Mouse (Mus musculus) liver, embryonic 14.5 days (tissue): ENCODE results near the gene Gusb.

Experiments used
- CTCF ChIP-seq: IDR thresholded peaks from 2 replicates; pipeline ENCODE4 v1.5.1; 2016; ENCODE audit warnings: antibody characterized with exemption, low read depth, control low read depth
- EP300 ChIP-seq: IDR thresholded peaks from 2 replicates; pipeline ENCODE4 v1.6.1; 2016; ENCODE audit warnings: antibody characterized with exemption, low read depth

- TF ChIP-seq CTCF, result peak; percentile 79
- no peak for TF ChIP-seq EP300
Observed at GRCm38 (mm10) chr5:130010961-130011360, 8.1 kb upstream of the Gusb start.
